Mouse (Mus musculus) spleen, adult 12 weeks (tissue): ENCODE measurements around the gene Rab37.

Experiments used
- DNase-seq: peaks from one replicate; pipeline ENCODE4 v3.0.0; 2022; ENCODE audit warnings: low spot score

The Rab37 gene

DNA sequence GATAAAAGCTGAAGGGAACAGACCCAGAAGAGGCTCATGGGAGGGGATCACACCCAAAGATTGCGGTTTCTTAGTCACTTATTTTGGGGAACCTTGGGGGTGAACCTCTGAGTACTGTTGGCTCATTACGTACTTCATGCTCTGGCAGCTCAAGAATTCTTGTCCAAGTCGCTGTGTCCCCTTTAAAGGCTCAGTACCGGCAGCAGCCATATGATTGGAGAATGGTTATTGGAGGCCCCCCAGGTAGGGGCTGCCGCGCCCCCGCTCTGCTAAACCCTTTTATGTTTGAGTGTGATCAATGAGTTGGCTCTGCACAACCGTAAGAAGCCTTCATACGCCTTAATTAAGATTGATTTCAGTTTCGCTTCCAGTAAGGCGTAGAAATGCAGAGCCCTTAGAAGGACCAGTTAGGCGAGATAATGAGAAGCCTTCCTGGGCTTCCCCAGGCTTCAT is 107.7 kb downstream of the Rab37 start:
- no peak for DNase-seq

DNA sequence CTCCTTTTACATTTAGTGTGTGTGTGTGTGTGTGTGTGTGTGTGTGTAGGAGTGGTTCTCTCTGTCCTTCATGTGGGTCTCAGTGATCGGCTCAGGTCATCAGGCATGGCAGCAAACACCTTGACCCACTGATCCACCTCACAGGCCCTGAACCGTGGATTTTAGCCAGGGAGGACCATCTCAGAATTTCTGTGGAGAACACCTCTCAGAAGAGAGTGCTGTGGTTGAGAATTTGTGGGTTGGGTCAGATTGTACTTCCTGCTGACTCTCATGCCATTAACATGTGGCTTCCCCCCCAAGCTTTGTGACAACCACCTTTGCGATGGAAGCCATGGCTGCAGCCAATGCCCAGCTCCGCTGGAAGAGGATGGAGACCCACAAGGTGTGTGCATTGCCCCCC is 109.3 kb downstream of the Rab37 start:
- no peak for DNase-seq

DNA sequence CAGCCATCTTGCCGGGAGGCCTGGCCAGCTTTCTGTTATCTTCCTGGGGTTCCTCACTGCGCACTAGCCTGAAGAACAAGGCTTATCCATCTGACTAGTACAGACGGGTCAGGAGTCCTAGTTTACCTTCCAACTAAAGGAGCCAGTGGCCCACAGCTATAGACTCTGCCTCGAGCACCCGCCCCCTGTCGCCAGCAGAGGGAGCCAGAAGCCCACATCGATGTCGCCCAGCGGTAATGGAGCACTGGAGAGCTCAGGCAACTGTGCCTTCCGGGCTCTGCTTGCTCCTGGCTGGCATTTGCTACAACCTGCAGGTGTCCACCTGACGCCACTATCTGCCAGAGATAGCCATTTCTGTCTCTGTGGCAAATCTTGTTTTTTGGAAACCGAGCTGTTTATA is 111.1 kb downstream of the Rab37 start:
- DNase-seq: peak; percentile 46

DNA sequence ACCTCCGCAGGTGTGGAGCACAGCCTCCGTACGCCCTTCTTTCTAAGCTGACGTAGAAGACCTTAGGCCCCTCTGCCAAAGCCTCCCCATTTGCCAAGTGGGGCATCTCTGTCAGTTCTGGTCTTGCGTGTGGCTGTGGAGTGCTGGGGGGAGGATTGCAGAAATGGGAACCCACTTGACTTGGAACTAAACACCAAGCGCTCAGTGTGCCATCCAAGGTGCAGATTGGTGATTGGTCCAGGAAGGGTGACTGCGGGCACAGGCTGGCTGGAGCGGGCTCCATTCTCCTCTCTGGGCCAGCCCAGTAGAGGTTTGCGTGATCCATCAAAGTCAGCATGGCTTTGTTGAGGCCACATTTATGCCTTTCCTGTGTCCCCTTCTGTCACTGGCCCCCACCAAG is 111.5 kb downstream of the Rab37 start:
- DNase-seq: no peak

DNA sequence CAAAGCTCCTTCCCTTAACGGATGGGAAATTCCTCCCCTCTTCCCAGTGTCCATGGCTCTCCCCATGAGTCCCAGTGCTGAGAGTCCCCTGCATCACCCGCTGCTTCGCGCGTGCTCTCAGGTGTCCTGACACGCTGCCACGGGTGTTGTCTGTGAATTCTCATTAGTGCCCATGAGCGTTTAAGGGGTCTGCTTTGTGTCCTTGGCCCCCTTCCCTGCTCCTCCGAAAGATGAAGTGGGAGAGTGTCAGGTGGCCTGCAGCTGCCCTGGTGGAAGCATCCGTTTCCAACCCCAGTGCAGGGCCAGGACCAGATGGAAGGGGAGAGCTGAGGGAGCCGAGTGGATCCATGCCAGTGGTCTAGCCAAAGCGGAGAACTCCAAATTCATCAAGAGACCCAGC is 116.9 kb downstream of the Rab37 start:
- DNase-seq: no peak

DNA sequence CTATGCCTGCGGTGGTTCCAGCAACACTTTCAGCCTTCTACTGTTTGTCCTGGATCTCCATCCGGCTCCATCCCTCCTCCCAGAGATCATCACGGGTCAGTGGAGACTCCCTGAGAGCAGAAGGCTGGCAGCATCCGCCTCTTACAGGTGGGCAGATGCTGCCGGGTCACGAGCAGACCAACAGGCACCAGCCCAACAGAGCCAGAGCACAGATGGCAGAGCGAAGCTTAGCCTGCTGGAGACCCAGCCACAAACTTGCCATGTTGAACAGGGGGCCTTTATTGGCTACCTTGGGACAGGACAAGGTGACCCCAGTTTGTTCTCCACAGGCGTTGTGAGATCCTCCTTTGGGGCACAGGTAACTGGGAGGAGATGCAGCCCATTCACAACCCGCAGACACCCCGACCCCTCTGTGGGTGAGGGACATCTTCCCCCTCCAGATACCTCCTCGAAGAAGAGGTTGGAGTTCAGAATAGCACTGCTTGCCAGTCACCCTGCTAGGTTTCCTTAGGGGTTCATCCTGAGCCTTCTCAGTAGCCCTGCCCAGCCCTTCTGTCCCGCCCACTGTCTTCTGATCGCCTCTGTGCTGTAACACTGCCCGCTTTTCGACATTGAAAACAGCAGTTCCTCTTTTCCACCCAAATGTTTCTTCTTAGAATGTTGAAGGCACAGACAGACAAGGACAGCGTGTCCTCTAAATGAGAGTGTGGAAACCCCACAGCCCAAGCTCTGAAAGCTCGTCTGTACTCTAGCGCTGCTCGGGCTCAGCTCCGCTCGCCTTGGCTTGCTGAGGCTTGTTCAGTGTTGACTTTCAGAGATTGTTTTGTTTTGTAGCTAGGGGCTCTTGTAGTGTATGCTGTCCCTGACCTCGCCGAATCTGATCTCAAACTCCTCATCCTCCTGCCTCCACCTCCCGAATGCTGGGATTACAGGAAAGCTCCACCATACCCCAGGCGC is 117.8 kb downstream of the Rab37 start:
- no peak for DNase-seq

DNA sequence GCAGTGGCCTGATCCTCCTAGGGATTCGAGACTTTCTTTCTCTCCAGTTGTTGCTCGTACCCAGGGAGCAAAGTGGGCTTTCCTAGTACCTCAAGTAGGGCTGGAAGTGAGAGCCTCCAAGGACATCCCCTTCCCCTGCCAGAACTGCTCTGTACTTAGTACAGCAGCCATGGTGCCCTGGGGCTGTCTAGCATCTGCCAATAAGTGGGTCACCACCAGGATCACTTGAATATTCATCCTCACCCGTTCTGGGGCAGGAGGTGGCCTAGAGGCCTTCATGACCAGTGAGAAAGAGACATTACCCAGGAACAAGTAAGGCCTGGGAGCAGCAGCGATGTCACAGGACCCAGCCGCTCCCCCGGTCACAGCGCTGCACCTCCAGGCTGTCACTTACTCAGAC is 118.7 kb downstream of the Rab37 start:
- no peak for DNase-seq
